Mouse (Mus musculus): Measurements from ENCODE around the gene Plscr5. TPM values are rescaled to one million over a fixed set of nuclear protein-coding genes. Genes with fewer than 3 reads are reported as not detected.
"Not testable (repeated sequence)": the region's sequence is repeated elsewhere in the genome, so short reads cannot be mapped to it uniquely, and the experiment has no call there.

The Plscr5 gene
- 0.28 and 0.32 TPM in 2 replicates for polyA plus RNA-seq (2012; rRNA removed)

DNA sequence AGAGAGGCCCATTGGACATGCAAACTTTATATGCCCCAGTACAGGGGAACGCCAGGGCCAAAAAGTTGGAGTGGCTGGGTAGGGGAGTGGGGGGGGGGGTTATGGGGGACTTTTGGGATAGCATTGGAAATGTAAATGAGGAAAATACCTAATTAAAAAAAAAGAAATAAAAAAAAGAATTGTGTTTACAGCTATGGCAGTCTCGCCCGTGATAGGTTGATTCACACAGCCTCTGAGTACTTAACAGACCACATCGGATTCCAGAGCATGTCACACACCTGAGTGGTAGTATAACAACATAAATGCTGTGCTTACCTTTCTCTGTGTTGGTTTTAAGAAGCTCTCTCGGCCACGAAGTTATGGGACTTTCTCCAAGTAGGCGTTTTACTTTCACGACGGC is at the start of gene Plscr5:
TSS of gene Plscr5 (plus strand) at position 301 of the 400 bp plus-strand sequence.
- H3K4me3 ChIP-seq (replicated peaks; ENCODE audit: insufficient read depth, low read depth, low read length); H3K27ac ChIP-seq (ENCODE audit: insufficient read depth, low read length): not testable (repeated sequence)
- WGBS, result 72% methylated on average over 9 of the region's 9 CpGs

DNA sequence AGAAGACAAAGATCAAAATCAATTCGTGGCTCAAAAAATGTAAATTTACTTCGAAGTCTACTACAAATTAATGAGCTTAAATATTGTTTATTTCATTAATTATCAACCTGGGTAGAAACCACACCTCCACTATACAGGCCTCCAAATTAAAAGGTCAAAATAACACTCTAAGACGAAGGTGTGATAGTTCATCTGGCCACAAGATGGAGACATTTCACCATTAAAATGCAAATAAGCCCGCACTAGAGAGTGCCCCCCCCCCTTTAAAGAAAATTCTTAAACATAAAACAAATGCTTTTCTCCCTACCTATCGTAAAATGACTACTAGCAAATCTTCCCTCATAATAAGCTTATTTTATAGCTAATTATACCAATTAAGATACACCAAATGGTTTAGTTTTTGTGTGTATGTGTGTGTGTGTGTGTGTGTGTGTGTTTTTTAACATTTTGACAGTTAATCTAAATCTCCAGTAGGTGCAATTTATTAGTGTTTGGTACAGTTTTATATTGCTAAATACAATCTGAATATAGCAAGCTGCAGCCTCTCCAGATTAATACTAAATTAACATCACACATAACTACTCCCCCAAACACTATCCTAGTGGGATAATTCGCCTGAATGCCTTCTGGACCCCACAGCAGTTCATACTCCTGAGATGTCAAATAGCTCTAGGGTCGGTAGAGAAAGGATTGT is 45.0 kb upstream of the Plscr5 start:
- H3K4me1 ChIP-seq (ENCODE audit: control insufficient read depth, insufficient read depth, low read length), result no peaks in the 10 kb centered on the region
- WGBS, result 24% methylated on average over 7 of the region's 7 CpGs
- no peak overlapping the region for H3K27ac ChIP-seq (ENCODE audit: insufficient read depth, low read length)
- H3K4me3 ChIP-seq (replicated peaks; ENCODE audit: insufficient read depth, low read depth, low read length), result no peak overlapping the region
- DNase-seq, result peak in 1 of 2 experiments; percentile 45
- TF ChIP-seq CTCF (IDR thresholded peaks at IDR 0.05; ENCODE audit: borderline replicate concordance, insufficient read depth, low read depth, low read length), result no peak; the same call in 1 of the 2 replicates
- TF ChIP-seq POLR2A (IDR thresholded peaks at IDR 0.05; ENCODE audit: borderline replicate concordance, insufficient read depth, low read length), result no peak
- no peaks in the 10 kb centered on the region for H3K27me3 ChIP-seq (ENCODE audit: control insufficient read depth, insufficient read depth, low read length)

More for the DNA sequence above, at the start of gene Plscr5:
- not testable (repeated sequence) for DNase-seq; H3K27me3 ChIP-seq (ENCODE audit: control insufficient read depth, insufficient read depth, low read length); H3K4me1 ChIP-seq (ENCODE audit: control insufficient read depth, insufficient read depth, low read length)

DNA sequence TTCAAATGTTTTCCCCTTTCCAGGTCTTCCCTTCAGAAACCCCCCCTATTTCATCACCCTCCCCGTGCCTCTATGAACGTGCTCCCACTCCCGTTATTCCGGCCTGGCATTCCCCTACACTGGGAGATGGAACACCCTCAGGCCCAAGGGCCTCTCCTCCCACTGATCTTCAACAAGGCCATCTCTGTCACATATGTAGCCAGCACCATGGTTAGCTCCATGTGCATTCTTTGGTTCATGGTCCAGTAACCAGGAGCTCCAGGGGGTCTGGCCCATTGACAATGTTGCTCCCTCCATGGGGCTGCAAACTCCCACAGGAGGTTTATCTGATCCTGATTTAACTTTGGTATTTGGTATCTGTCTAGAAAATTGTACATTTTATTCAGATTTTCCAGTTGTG is 30.5 kb upstream of the Plscr5 start:
- WGBS, result 31% methylated on average over 4 of the region's 4 CpGs
- no peak overlapping the region for H3K27ac ChIP-seq (ENCODE audit: insufficient read depth, low read length)
- H3K4me3 ChIP-seq (replicated peaks; ENCODE audit: insufficient read depth, low read depth, low read length), result no peak overlapping the region
- TF ChIP-seq CTCF (IDR thresholded peaks at IDR 0.05; ENCODE audit: borderline replicate concordance, insufficient read depth, low read depth, low read length) (no peak), POLR2A (IDR thresholded peaks at IDR 0.05; ENCODE audit: borderline replicate concordance, insufficient read depth, low read length) (no peak)
- no peak for DNase-seq
- H3K27me3 ChIP-seq (ENCODE audit: control insufficient read depth, insufficient read depth, low read length), result no peaks in the 10 kb centered on the region
- no peaks in the 10 kb centered on the region for H3K4me1 ChIP-seq (ENCODE audit: control insufficient read depth, insufficient read depth, low read length)

DNA sequence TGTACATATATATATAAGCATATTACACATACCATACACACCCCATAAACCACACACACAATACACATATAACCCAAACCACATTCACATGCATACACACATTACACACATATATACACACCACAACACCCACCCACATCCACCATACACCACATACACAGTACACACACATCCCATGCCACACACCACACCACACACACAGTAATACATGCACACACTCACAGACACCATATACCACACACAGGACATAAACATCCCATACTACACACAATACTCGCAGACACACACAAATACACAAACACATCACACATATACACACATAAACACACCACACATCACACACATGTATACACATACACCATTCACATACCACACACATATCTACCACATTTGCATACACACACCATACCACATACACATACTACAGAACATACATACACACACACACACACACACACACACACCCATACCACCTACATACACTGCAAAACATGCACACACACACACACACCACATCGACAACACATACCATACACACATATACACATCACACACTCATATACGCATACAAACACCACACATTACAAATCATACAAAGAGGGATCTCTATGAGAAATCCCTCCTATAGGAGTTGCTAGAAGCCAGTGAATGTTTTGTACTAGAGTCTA is 19.3 kb upstream of the Plscr5 start:
- TF ChIP-seq POLR2A (IDR thresholded peaks at IDR 0.05; ENCODE audit: borderline replicate concordance, insufficient read depth, low read length) (no peak), CTCF (IDR thresholded peaks at IDR 0.05; ENCODE audit: borderline replicate concordance, insufficient read depth, low read depth, low read length) (no peak)
- WGBS, result over 99% methylated on average over 3 of the region's 3 CpGs
- no peak overlapping the region for H3K27ac ChIP-seq (ENCODE audit: insufficient read depth, low read length)
- no peak overlapping the region for H3K4me3 ChIP-seq (replicated peaks; ENCODE audit: insufficient read depth, low read depth, low read length)
- no peaks in the 10 kb centered on the region for H3K4me1 ChIP-seq (ENCODE audit: control insufficient read depth, insufficient read depth, low read length)
- H3K27me3 ChIP-seq (ENCODE audit: control insufficient read depth, insufficient read depth, low read length), result no peaks in the 10 kb centered on the region
- DNase-seq, result no peak

DNA sequence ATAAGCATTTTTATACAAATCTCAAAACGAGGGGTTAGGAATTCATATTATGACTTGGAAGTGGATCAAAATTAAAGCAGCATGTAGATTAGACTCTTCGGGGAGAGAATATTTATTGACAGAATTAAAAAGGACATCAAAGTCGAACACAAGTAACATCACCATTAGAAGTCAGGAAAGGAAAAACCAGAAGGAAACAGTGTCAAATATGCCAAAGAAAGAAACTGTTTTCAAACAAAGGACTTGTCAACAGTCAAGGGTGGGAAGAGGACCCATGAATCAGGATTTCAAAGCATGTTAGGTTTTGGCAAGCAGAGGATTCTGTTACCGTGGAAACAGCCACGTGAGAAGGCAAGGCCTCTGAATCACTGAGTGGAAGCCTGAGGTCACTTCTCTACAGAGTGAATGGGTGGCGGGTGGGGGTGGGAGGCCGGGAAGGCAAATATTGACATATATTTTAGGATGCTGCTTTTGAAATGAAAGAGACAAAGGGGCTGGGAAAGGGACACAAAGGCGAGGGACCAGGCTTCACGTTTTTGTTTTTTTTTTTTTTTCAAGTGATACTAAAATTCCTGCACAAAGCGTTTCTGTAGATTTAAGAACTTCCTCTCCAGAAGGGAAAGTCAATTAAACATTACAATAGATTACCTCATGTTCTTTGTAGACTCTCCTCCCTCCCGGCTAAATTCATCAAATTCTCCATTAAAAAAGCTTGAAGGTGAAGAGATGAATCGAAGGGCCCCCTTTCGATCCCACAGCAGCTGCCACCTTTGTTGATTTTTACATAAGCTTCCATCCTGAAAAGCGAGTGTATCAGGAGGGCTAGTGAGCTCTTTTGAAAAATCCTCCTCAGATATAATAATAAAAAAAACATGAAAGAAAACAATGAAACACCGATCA is 18.3 kb upstream of the Plscr5 start:
- no peaks in the 10 kb centered on the region for H3K27me3 ChIP-seq (ENCODE audit: control insufficient read depth, insufficient read depth, low read length)
- peak in 1 of 2 experiments; percentile 26 for DNase-seq
- WGBS, result 35% methylated on average over 15 of the region's 15 CpGs
- H3K4me1 ChIP-seq (ENCODE audit: control insufficient read depth, insufficient read depth, low read length), result no peaks in the 10 kb centered on the region
- H3K4me3 ChIP-seq (replicated peaks; ENCODE audit: insufficient read depth, low read depth, low read length), result no peak overlapping the region
- no peak overlapping the region for H3K27ac ChIP-seq (ENCODE audit: insufficient read depth, low read length)
- TF ChIP-seq CTCF (IDR thresholded peaks at IDR 0.05; ENCODE audit: borderline replicate concordance, insufficient read depth, low read depth, low read length) (no peak), POLR2A (IDR thresholded peaks at IDR 0.05; ENCODE audit: borderline replicate concordance, insufficient read depth, low read length) (no peak)

DNA sequence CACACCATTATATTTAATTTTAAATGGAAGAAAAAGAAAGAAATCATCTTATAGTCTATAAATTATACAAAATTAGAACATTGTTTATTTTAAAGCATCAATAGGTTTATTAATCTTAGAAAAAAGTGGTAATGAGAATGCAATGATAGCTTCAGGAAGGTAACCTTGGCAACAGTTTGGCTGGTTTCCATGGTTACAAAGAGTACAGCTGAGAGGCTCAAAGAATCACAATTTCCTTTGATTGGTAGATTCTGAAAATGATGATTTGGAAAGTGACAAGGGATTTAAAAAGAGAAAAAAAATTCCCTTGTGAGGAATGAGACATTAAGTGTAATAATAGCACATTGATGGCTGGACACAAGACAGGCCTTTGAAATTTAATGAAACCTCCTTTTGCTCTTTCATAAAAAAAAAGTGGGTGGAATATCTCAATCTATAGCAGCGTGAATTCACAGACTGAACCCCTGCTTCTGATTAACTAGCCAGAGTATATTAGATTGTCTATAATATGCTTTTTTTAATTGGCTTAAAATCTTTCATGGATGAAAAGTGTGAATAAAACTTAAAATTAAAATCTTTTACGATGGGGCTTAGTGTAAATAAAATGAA is 13.8 kb upstream of the Plscr5 start:
- no peak for TF ChIP-seq CTCF (IDR thresholded peaks at IDR 0.05; ENCODE audit: borderline replicate concordance, insufficient read depth, low read depth, low read length)
- TF ChIP-seq POLR2A (IDR thresholded peaks at IDR 0.05; ENCODE audit: borderline replicate concordance, insufficient read depth, low read length), result no peak
- Histone ChIP-seq H3K27me3 (ENCODE audit: control insufficient read depth, insufficient read depth, low read length) (no peaks in the 10 kb centered on the region), H3K27ac (ENCODE audit: insufficient read depth, low read length) (no peak overlapping the region), H3K4me1 (ENCODE audit: control insufficient read depth, insufficient read depth, low read length) (no peaks in the 10 kb centered on the region), H3K4me3 (replicated peaks; ENCODE audit: insufficient read depth, low read depth, low read length) (no peak overlapping the region)
- WGBS, result 70% methylated on average over 2 of the region's 2 CpGs
- no peak for DNase-seq

DNA sequence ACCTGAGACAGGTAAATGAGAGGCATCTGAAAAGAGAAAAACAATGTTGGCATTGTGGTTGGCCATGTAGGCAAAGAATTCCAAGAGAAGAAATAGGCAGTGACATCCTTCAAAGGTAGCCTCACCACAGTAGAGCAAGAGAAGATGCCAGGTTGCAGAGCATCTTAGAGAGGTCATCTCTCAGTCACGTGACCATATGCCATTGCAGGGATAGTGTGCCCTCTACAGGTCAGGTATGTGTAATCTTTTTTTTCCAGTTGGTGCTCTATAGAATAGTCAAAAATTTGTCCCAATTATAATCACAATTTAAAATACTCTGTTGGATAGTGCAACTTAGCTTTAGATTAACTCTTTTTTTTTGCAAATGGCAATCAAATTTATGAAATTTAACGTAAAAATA is 1.4 kb upstream of the Plscr5 start:
- H3K4me1 ChIP-seq (ENCODE audit: control insufficient read depth, insufficient read depth, low read length), result no peaks in the 10 kb centered on the region
- no peaks in the 10 kb centered on the region for H3K27me3 ChIP-seq (ENCODE audit: control insufficient read depth, insufficient read depth, low read length)
- DNase-seq, result no peak
- 93% methylated on average over 2 of the region's 2 CpGs for WGBS
- no peak overlapping the region for H3K27ac ChIP-seq (ENCODE audit: insufficient read depth, low read length)
- TF ChIP-seq CTCF (IDR thresholded peaks at IDR 0.05; ENCODE audit: borderline replicate concordance, insufficient read depth, low read depth, low read length), result no peak
- no peak for TF ChIP-seq POLR2A (IDR thresholded peaks at IDR 0.05; ENCODE audit: borderline replicate concordance, insufficient read depth, low read length)
- no peak overlapping the region for H3K4me3 ChIP-seq (replicated peaks; ENCODE audit: insufficient read depth, low read depth, low read length)
